In the genomic region with DNA sequence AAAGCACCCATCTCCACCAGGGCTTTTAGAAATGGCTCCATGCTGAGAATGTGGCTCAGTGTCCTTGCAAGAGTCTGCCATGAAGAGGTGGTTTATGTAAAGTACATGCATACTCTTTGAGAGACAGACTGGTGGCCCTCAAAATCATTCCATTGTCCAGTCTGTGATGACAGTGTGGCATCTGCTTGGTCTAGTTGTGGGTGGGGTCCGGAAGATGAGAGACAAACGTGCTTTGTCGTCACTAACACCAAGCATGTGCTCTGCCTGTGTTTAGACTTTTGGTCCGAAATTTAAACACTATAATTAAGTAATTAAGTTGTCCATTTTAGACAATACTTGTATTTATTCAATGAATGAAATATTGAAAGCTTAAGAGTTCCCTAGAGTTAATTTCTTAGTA, we compare ENCODE assay signal across 24 mouse cellular contexts. TPM values are rescaled to one million over a fixed set of nuclear protein-coding genes. Genes with fewer than 3 reads are reported as not detected.
DNase-seq lines count a peak whose midpoint lies in the region; ATAC-seq and TF ChIP-seq lines count a peak whose summit lies in the region.
"Had no signal": no experiment of that assay in that cellular context is flagged by ENCODE, and none has a peak within 500 bp of the region (broad histone marks: within the 10 kb centered on the region; RNA-seq: fewer than 3 reads in every experiment).

No protein-coding gene starts in this region.

- no peak for DNase-seq in forebrain, postnatal 0 days
- peak; percentile 11 for DNase-seq in ES-CJ7 (ENCODE audit: low read depth, low spot score)
- peak; percentile 41 for DNase-seq in ZHBTc4 (ENCODE audit: low read depth, low spot score)
- DNase-seq in ovary, postnatal 36 days (ENCODE audit: low spot score): no peak
- DNase-seq: adrenal gland, adult 2 months; adrenal gland, postnatal 10 days; adrenal gland, postnatal 25 days; B cell, adult 2 months; cerebellum, adult 11 months; cerebellum, adult 18-20 months; cerebellum, adult 8-10 months; cerebellum, adult 9-11 months; cerebellum, postnatal 14 days; cerebellum, postnatal 36 days; embryo, embryonic 11 days had no signal

- no peaks in the 10 kb centered on the region for H3K27me3 ChIP-seq in forebrain, embryonic 13.5 days
- H3K27me3 ChIP-seq in forebrain, postnatal 0 days (ENCODE audit: insufficient read depth, low read length): no peaks in the 10 kb centered on the region
- no peaks in the 10 kb centered on the region for H3K27me3 ChIP-seq in forebrain, embryonic 16.5 days (replicated peaks; ENCODE audit: control insufficient read depth, insufficient read depth, low read length)
- H3K27me3 ChIP-seq in forebrain, embryonic 12.5 days: no peaks in the 10 kb centered on the region
- H3K27me3 ChIP-seq: CH12.LX; embryonic facial prominence, embryonic 13.5 days; embryonic facial prominence, embryonic 15.5 days had no signal

- no peak overlapping the region for H3K27ac ChIP-seq in forebrain, embryonic 13.5 days
- H3K27ac ChIP-seq in forebrain, postnatal 0 days (ENCODE audit: low read depth, low read length): no peak overlapping the region
- no peak overlapping the region for H3K27ac ChIP-seq in forebrain, embryonic 16.5 days (ENCODE audit: low read length)
- no peak overlapping the region for H3K27ac ChIP-seq in forebrain, embryonic 12.5 days
- H3K27ac ChIP-seq: embryonic facial prominence, embryonic 13.5 days; embryonic facial prominence, embryonic 15.5 days; forebrain, embryonic 10.5 days had no signal

- no peak overlapping the region for H3K9ac ChIP-seq in forebrain, embryonic 13.5 days
- H3K9ac ChIP-seq in forebrain, postnatal 0 days: no peak overlapping the region
- H3K9ac ChIP-seq in forebrain, embryonic 16.5 days (replicated peaks; ENCODE audit: low read depth, low read length): no peak overlapping the region
- H3K9ac ChIP-seq in forebrain, embryonic 12.5 days: no peak overlapping the region
- H3K9ac ChIP-seq: embryonic facial prominence, embryonic 13.5 days; embryonic facial prominence, embryonic 15.5 days had no signal

- WGBS in forebrain, embryonic 13.5 days: 74% methylated on average over 4 of the region's 4 CpGs
- 59% methylated on average over 4 of the region's 4 CpGs for WGBS in forebrain, postnatal 0 days
- 62% methylated on average over 4 of the region's 4 CpGs for WGBS in forebrain, embryonic 16.5 days
- WGBS in forebrain, embryonic 12.5 days: 59% methylated on average over 4 of the region's 4 CpGs

- no peaks in the 10 kb centered on the region for H3K4me1 ChIP-seq in forebrain, embryonic 13.5 days
- no peaks in the 10 kb centered on the region for H3K4me1 ChIP-seq in forebrain, postnatal 0 days (ENCODE audit: insufficient read depth)
- no peaks in the 10 kb centered on the region for H3K4me1 ChIP-seq in forebrain, embryonic 16.5 days (replicated peaks; ENCODE audit: control insufficient read depth, insufficient read depth, low read length)
- no peaks in the 10 kb centered on the region for H3K4me1 ChIP-seq in forebrain, embryonic 12.5 days
- H3K4me1 ChIP-seq: embryonic facial prominence, embryonic 13.5 days; embryonic facial prominence, embryonic 15.5 days; forebrain, embryonic 10.5 days had no signal

- H3K9me3 ChIP-seq in forebrain, embryonic 13.5 days (replicated peaks): no peaks in the 10 kb centered on the region
- no peaks in the 10 kb centered on the region for H3K9me3 ChIP-seq in forebrain, postnatal 0 days (ENCODE audit: low read length)
- H3K9me3 ChIP-seq in forebrain, embryonic 16.5 days (ENCODE audit: control insufficient read depth, low read length): no peaks in the 10 kb centered on the region
- no peaks in the 10 kb centered on the region for H3K9me3 ChIP-seq in forebrain, embryonic 12.5 days
- H3K9me3 ChIP-seq: embryonic facial prominence, embryonic 13.5 days; embryonic facial prominence, embryonic 15.5 days; forebrain, embryonic 10.5 days had no signal

- no peak overlapping the region for H3K4me2 ChIP-seq in forebrain, embryonic 13.5 days
- H3K4me2 ChIP-seq in forebrain, postnatal 0 days (ENCODE audit: low read depth): no peak overlapping the region
- no peak overlapping the region for H3K4me2 ChIP-seq in forebrain, embryonic 16.5 days (ENCODE audit: low read length)
- H3K4me2 ChIP-seq in forebrain, embryonic 12.5 days: no peak overlapping the region
- H3K4me2 ChIP-seq: embryonic facial prominence, embryonic 13.5 days; embryonic facial prominence, embryonic 15.5 days had no signal

- peaks cover 49% of the 10 kb centered on the region for H3K36me3 ChIP-seq in forebrain, embryonic 13.5 days (ENCODE audit: poor library complexity, severe bottlenecking)
- H3K36me3 ChIP-seq in forebrain, postnatal 0 days (ENCODE audit: insufficient read depth): peaks cover 32% of the 10 kb centered on the region
- H3K36me3 ChIP-seq in forebrain, embryonic 16.5 days (ENCODE audit: control insufficient read depth, insufficient read depth): peaks cover 26% of the 10 kb centered on the region
- H3K36me3 ChIP-seq in forebrain, embryonic 12.5 days (replicated peaks): peaks cover 49% of the 10 kb centered on the region

- no peak overlapping the region for H3K4me3 ChIP-seq in forebrain, embryonic 13.5 days
- no peak overlapping the region for H3K4me3 ChIP-seq in forebrain, postnatal 0 days (ENCODE audit: low read depth, low read length)
- H3K4me3 ChIP-seq in forebrain, embryonic 16.5 days (replicated peaks; ENCODE audit: low read length): no peak overlapping the region
- no peak overlapping the region for H3K4me3 ChIP-seq in forebrain, embryonic 12.5 days (replicated peaks)
- H3K4me3 ChIP-seq: embryonic facial prominence, embryonic 13.5 days; embryonic facial prominence, embryonic 15.5 days; erythroblast, embryonic 14.5 days; forebrain, embryonic 10.5 days had no signal

- peak; percentile 66 for ATAC-seq in forebrain, embryonic 13.5 days
- ATAC-seq in forebrain, postnatal 0 days: no peak
- peak; percentile 15; the same call in 1 of the 2 replicates for ATAC-seq in forebrain, embryonic 16.5 days
- no peak; the same call in 1 of the 2 replicates for ATAC-seq in forebrain, embryonic 12.5 days (ENCODE audit: low FRiP score)
- ATAC-seq: CD4-positive, CD25-positive, alpha-beta regulatory T cell, adult 4 months had no signal

- TF ChIP-seq CTCF in forebrain, postnatal 0 days (IDR thresholded peaks at IDR 0.05; ENCODE audit: low read depth): no peak

RNA-seq across cellular contexts. Expression of a gene that starts 49.2 kb away (rescaled TPM):
- 111 and 122 TPM in 2 replicates for polyA plus RNA-seq in forebrain, embryonic 13.5 days (2015; fragmentation: Nextera tagmentation; extraction: Ambion mirVana)
- total RNA-seq in forebrain, postnatal 0 days (2014; rRNA removed): 173 and 198 TPM in 2 replicates
- 45.0 and 52.8 TPM in 2 replicates for polyA plus RNA-seq in forebrain, postnatal 0 days (2015; fragmentation: Nextera tagmentation; extraction: Ambion mirVana)
- 106 and 127 TPM in 2 replicates for polyA plus RNA-seq in forebrain, embryonic 16.5 days (2015; fragmentation: Nextera tagmentation; extraction: Ambion mirVana)
- polyA plus RNA-seq in forebrain, embryonic 12.5 days (2016; fragmentation: Nextera tagmentation; extraction: Ambion mirVana): 195 and 207 TPM in 2 replicates

Comparison
In these comparisons a context has a peak if more than half of its experiments do, and no peak if none do; other contexts are left out.
1. ATAC-seq: peak in forebrain, embryonic 13.5 days (single experiment) and forebrain, embryonic 16.5 days (single experiment); none in forebrain, postnatal 0 days (single experiment) and forebrain, embryonic 12.5 days (single experiment).
2. DNase-seq: peak in ES-CJ7 (single experiment) and ZHBTc4 (single experiment); none in forebrain, postnatal 0 days (single experiment) and ovary, postnatal 36 days (single experiment).